ENCODE assay signal across 7 mouse cellular contexts in genomic region chr1:167246976-167247375, GRCm38 (mm10). TPM values are rescaled to one million over a fixed set of nuclear protein-coding genes. Genes with fewer than 3 reads are reported as not detected.
DNase-seq lines count a peak whose midpoint lies in the region; ATAC-seq and TF ChIP-seq lines count a peak whose summit lies in the region.

No protein-coding gene starts in this region.

- H3K4me3 ChIP-seq in bone marrow macrophage, adult 2 months (ENCODE audit: insufficient read depth, low read length), result peak overlapping the region; percentile 46
- H3K4me3 ChIP-seq in lung, embryonic 16.5 days (ENCODE audit: low read length), result no peak overlapping the region

- DNase-seq in spleen, adult 18-20 months, result peak; percentile 22 to 36
- no peak for DNase-seq in spleen, postnatal 14 days (ENCODE audit: low spot score in 2 of 2)
- peak; percentile 78 to 82 for DNase-seq in heart, postnatal 14 days
- peak; percentile 59 to 80 for DNase-seq in urinary bladder, postnatal 36 days (ENCODE audit: low spot score in 2 of 2)
- DNase-seq in layer of hippocampus, adult 9-10 months (ENCODE audit: low spot score), result no peak

- no peaks in the 10 kb centered on the region for H3K36me3 ChIP-seq in lung, embryonic 16.5 days (ENCODE audit: control insufficient read depth, insufficient read depth, low read length)

- 27% methylated on average over 8 of the region's 8 CpGs for WGBS in lung, embryonic 16.5 days

- peaks cover 64% of the 10 kb centered on the region for H3K4me1 ChIP-seq in bone marrow macrophage, adult 2 months (ENCODE audit: control insufficient read depth, insufficient read depth, low read length)
- peaks cover 52% of the 10 kb centered on the region for H3K4me1 ChIP-seq in lung, embryonic 16.5 days (replicated peaks; ENCODE audit: control insufficient read depth, insufficient read depth, low read length)

- peak; percentile 51 for ATAC-seq in lung, embryonic 16.5 days (ENCODE audit: low read depth)

- no peak for TF ChIP-seq POLR2A in bone marrow macrophage, adult 2 months (IDR thresholded peaks at IDR 0.05; ENCODE audit: borderline replicate concordance, low read depth, low read length)

- peak overlapping the region; percentile 71 for H3K27ac ChIP-seq in bone marrow macrophage, adult 2 months (ENCODE audit: insufficient read depth, low read depth, low read length)
- peak overlapping the region; percentile 62 for H3K27ac ChIP-seq in lung, embryonic 16.5 days (ENCODE audit: low read length)

- no peaks in the 10 kb centered on the region for H3K27me3 ChIP-seq in lung, embryonic 16.5 days (ENCODE audit: control insufficient read depth, insufficient read depth, low read depth, low read length)

- TF ChIP-seq CTCF in bone marrow macrophage, adult 2 months (IDR thresholded peaks at IDR 0.05; ENCODE audit: low read depth, low read length), result no peak

- H3K9me3 ChIP-seq in lung, embryonic 16.5 days (ENCODE audit: control insufficient read depth, low read length), result no peaks in the 10 kb centered on the region

- H3K4me2 ChIP-seq in lung, embryonic 16.5 days (ENCODE audit: low read depth, low read length), result 0 out of 2 replicates have a peak overlapping the region, but pooled peaks have one; percentile 18

- H3K9ac ChIP-seq in lung, embryonic 16.5 days (ENCODE audit: low read length), result no peak overlapping the region

- intact Hi-C loops in heart, postnatal 14 days (cut with DNase I), result no loop called here

RNA-seq across cellular contexts. Expression of gene Uck2, which starts 38.1 kb away (rescaled TPM):
- 6.9 and 7.4 TPM in 2 replicates for polyA plus RNA-seq in bone marrow macrophage, adult 2 months (2012; ENCODE audit: insufficient read depth, insufficient read length, missing spikeins)
- 10 to 100 TPM; 47.3 to 54.5 TPM for total RNA-seq in heart, postnatal 14 days (2021)
- polyA plus RNA-seq in lung, embryonic 16.5 days (2015; fragmentation: Nextera tagmentation; extraction: Ambion mirVana), result 65.9 and 70.8 TPM in 2 replicates

Comparison
In these comparisons a context has a peak if more than half of its experiments do, and no peak if none do; other contexts are left out.
1. DNase-seq: peak in spleen, adult 18-20 months (2 of 2), heart, postnatal 14 days (2 of 2) and urinary bladder, postnatal 36 days (2 of 2); none in spleen, postnatal 14 days (0 of 2) and layer of hippocampus, adult 9-10 months (single experiment).